Mouse (Mus musculus) liver, embryonic 14.5 days (tissue): ENCODE measurements around the gene Bod1l.

Source experiments
- CTCF ChIP-seq: IDR thresholded peaks from 2 replicates; pipeline ENCODE4 v1.5.1; 2016; ENCODE audit warnings: antibody characterized with exemption, low read depth, control low read depth
- EP300 ChIP-seq: IDR thresholded peaks from 2 replicates; pipeline ENCODE4 v1.6.1; 2016; ENCODE audit warnings: antibody characterized with exemption, low read depth

- TF ChIP-seq CTCF, result no peak
- no peak for TF ChIP-seq EP300
Observed at GRCm38 (mm10) chr5:41820530-41820929, 23.6 kb downstream of the Bod1l start.
